Mouse (Mus musculus): ENCODE measurements around the gene Ankrd52. TPM values are rescaled to one million over a fixed set of nuclear protein-coding genes. Genes with fewer than 3 reads are reported as not detected.

Ankrd52 gene
- total and polyA plus RNA-seq, 3 experiments: 4.3 to 51.0 (median 15.3) TPM

DNA sequence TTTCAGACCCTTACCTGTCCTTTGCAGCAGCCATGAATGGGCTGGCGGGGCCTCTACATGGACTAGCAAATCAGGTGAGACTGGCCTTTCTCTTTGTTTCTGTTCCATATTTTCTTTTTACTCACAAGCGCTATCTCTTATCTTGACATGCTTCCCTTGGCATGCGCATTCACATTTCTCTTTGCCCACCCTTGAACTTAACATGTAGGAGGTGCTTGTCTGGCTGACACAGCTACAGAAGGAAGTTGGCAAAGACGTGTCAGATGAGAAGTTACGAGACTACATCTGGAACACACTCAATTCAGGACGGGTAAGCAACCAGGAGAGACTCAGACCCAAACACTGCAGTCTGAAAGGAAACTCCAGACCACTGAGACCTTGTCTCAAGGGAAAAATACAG, 17.7 kb upstream of the Ankrd52 start:
- Histone ChIP-seq H3K79me2 (replicated peaks; ENCODE audit: control insufficient read depth, extremely low read depth, insufficient read depth, poor library complexity, severe bottlenecking) (no peaks in the 10 kb centered on the region; the same call in none of the 2 replicates), H3K4me3 (replicated peaks in 1 of 3; ENCODE audit: low read depth in 2 of 3, low read length in 2 of 3, poor library complexity in 1 of 3) (no peak overlapping the region), H3K4me2 (ENCODE audit: insufficient read depth, low read depth, poor library complexity, severe bottlenecking) (no peak overlapping the region), H3K9me3 (replicated peaks; ENCODE audit: low read length) (no peaks in the 10 kb centered on the region), H3K4me1 (ENCODE audit: control insufficient read depth in 1 of 2, insufficient read depth in 2 of 2) (peaks cover 0 to 5% of the 10 kb centered on the region in 2 experiments; a peak in 1 of 4 replicates), H3K27me3 (replicated peaks) (no peaks in the 10 kb centered on the region), H3K27ac (ENCODE audit: insufficient read depth, low read depth) (no peak overlapping the region), H3K36me3 (replicated peaks in 1 of 2; ENCODE audit: control insufficient read depth in 1 of 2, insufficient read depth in 1 of 2, low read length in 1 of 2) (peaks cover 66 to 80% of the 10 kb centered on the region in 2 experiments), H3K9ac (ENCODE audit: insufficient read depth, low read depth) (no peak overlapping the region)
- dilution Hi-C loops (cut with MboI; ENCODE audit: extremely low pct_ligation_motif_present, extremely low pct_unique_long_range_greater_than_20kb, low sequenced_read_pairs): no loop called here
- in situ Hi-C loops (cut with MboI; ENCODE audit: low pct_ligation_motif_present, low pct_unique_long_range_greater_than_20kb, low sequenced_read_pairs): no loop called here
- TF ChIP-seq MXI1 (IDR thresholded peaks at IDR 0.05; ENCODE audit: low read depth, low read length): no peak
- DNase-seq (ENCODE audit: extremely low read depth): no peak

GRCm38 (mm10) chr10:128361836-128362235, 15.1 kb upstream of the Ankrd52 start:
- TF ChIP-seq TBP (conservative IDR thresholded peaks at IDR 0.05; ENCODE audit: low read depth, low read length) (no peak), E2F4 (IDR thresholded peaks at IDR 0.05; ENCODE audit: insufficient replicate concordance, low read depth, low read length) (no peak), HCFC1 (IDR thresholded peaks at IDR 0.05; ENCODE audit: low read depth, low read length) (no peak), SIN3A (IDR thresholded peaks at IDR 0.05; ENCODE audit: low read length) (no peak)
- H3K4me3 ChIP-seq (replicated peaks in 1 of 3; ENCODE audit: low read depth in 2 of 3, low read length in 2 of 3, poor library complexity in 1 of 3): no peak overlapping the region
- H3K4me2 ChIP-seq (ENCODE audit: insufficient read depth, low read depth, poor library complexity, severe bottlenecking): no peak overlapping the region
- H3K79me2 ChIP-seq (replicated peaks; ENCODE audit: control insufficient read depth, extremely low read depth, insufficient read depth, poor library complexity, severe bottlenecking): no peaks in the 10 kb centered on the region; the same call in 1 of the 2 replicates
- no peak overlapping the region for H3K9ac ChIP-seq (ENCODE audit: insufficient read depth, low read depth)
- no peak overlapping the region for H3K27ac ChIP-seq (ENCODE audit: insufficient read depth, low read depth)
- no peaks in the 10 kb centered on the region for H3K9me3 ChIP-seq (replicated peaks; ENCODE audit: low read length)
- dilution Hi-C loops (cut with MboI; ENCODE audit: extremely low pct_ligation_motif_present, extremely low pct_unique_long_range_greater_than_20kb, low sequenced_read_pairs): no loop called here
- H3K36me3 ChIP-seq (replicated peaks in 1 of 2; ENCODE audit: control insufficient read depth in 1 of 2, insufficient read depth in 1 of 2, low read length in 1 of 2): peaks cover 61 to 87% of the 10 kb centered on the region in 2 experiments
- in situ Hi-C loops (cut with MboI; ENCODE audit: low pct_ligation_motif_present, low pct_unique_long_range_greater_than_20kb, low sequenced_read_pairs): no loop called here
- no peak for DNase-seq (ENCODE audit: extremely low read depth)
- peaks cover 0 to 5% of the 10 kb centered on the region in 2 experiments; a peak in 1 of 4 replicates for H3K4me1 ChIP-seq (ENCODE audit: control insufficient read depth in 1 of 2, insufficient read depth in 2 of 2)
- H3K27me3 ChIP-seq (replicated peaks): no peaks in the 10 kb centered on the region

DNA sequence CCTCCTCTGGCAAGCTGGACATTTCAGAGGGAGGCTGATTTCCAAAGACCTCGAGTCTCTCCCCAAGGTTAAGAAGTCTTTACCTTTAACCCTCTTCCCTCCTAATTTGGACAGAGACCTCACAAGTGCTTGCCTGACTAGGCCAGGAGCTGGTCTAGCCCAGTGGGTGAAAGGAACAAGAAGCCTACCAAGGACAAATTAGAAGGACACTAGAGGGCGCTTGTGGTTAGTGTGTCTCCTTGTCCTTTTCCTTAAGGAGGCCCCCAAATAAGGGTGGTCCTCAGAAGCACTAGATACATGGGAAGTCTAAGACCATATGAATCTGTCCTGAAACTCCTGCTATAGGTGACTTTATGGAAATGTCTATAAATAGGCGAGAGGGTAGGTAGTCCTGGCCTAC, 14.3 kb upstream of the Ankrd52 start:
- Histone ChIP-seq H3K27ac (ENCODE audit: insufficient read depth, low read depth) (no peak overlapping the region), H3K4me1 (ENCODE audit: control insufficient read depth in 1 of 2, insufficient read depth in 2 of 2) (peaks cover 2 to 8% of the 10 kb centered on the region in 2 experiments; a peak in 3 of 4 replicates), H3K4me3 (replicated peaks in 1 of 3; ENCODE audit: low read depth in 2 of 3, low read length in 2 of 3, poor library complexity in 1 of 3) (no peak overlapping the region), H3K79me2 (replicated peaks; ENCODE audit: control insufficient read depth, extremely low read depth, insufficient read depth, poor library complexity, severe bottlenecking) (no peaks in the 10 kb centered on the region; the same call in 1 of the 2 replicates), H3K27me3 (replicated peaks) (no peaks in the 10 kb centered on the region), H3K9ac (ENCODE audit: insufficient read depth, low read depth) (no peak overlapping the region), H3K9me3 (replicated peaks; ENCODE audit: low read length) (no peaks in the 10 kb centered on the region), H3K36me3 (replicated peaks in 1 of 2; ENCODE audit: control insufficient read depth in 1 of 2, insufficient read depth in 1 of 2, low read length in 1 of 2) (peaks cover 61 to 82% of the 10 kb centered on the region in 2 experiments), H3K4me2 (ENCODE audit: insufficient read depth, low read depth, poor library complexity, severe bottlenecking) (no peak overlapping the region)
- dilution Hi-C loops (cut with MboI; ENCODE audit: extremely low pct_ligation_motif_present, extremely low pct_unique_long_range_greater_than_20kb, low sequenced_read_pairs): no loop called here
- TF ChIP-seq PAX5 (IDR thresholded peaks at IDR 0.05; ENCODE audit: low read length): no peak
- peak; percentile 42 for TF ChIP-seq SMC3 (IDR thresholded peaks at IDR 0.05; ENCODE audit: low read depth, low read length)
- TF ChIP-seq CHD1 (IDR thresholded peaks at IDR 0.05; ENCODE audit: low read depth, low read length): no peak
- no peak for TF ChIP-seq CHD2 (IDR thresholded peaks at IDR 0.05; ENCODE audit: low read length)
- no peak for TF ChIP-seq JUN (IDR thresholded peaks at IDR 0.05; ENCODE audit: insufficient read depth, low read depth, low read length)
- TF ChIP-seq ZNF384 (IDR thresholded peaks at IDR 0.05; ENCODE audit: low read depth, low read length): no peak
- peak; percentile 33 to 61 for TF ChIP-seq CTCF (conservative IDR thresholded peaks at IDR 0.05 in 1 of 2, IDR thresholded peaks at IDR 0.05 in 1 of 2; ENCODE audit: low read depth in 2 of 2, low read length in 2 of 2)
- peak; percentile 15 for TF ChIP-seq RAD21 (IDR thresholded peaks at IDR 0.05; ENCODE audit: low read depth, low read length)
- no peak for TF ChIP-seq TCF12 (IDR thresholded peaks at IDR 0.05; ENCODE audit: low read depth, low read length)
- DNase-seq (ENCODE audit: extremely low read depth): peak; percentile 35
- in situ Hi-C loops (cut with MboI; ENCODE audit: low pct_ligation_motif_present, low pct_unique_long_range_greater_than_20kb, low sequenced_read_pairs): no loop called here
